Mouse (Mus musculus): ENCODE measurements around the gene Padi3. TPM values are rescaled to one million over a fixed set of nuclear protein-coding genes. Genes with fewer than 3 reads are reported as not detected.

The Padi3 gene
- polyA plus RNA-seq, 1 experiment: 2.8 TPM

DNA sequence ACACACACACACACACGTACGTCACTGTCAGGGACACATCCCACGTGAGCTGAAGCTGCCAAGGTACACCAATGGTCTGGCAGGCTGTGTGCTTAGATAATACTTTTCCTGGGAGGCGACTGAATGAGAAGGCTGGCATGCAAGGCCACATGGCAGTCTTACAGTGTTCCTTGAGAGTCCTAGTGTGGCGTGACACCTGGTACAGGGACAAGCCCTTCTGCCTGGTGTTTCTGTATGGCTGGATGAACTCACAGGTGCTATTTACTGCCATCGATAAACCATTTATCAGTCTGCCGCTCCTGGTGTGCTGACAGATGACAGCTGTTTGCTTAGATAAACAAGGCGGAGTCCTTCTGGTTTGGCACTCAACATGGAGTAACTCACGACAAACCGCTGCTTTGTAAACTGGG lies 44.0 kb upstream of the Padi3 start:
- peak overlapping the region; percentile 16 for H3K4me2 ChIP-seq (ENCODE audit: low read depth)
- H3ac ChIP-seq (ENCODE audit: control insufficient read depth, insufficient read length): no peak overlapping the region
- no peak overlapping the region for H3K4me3 ChIP-seq
- H3K79me2 ChIP-seq (ENCODE audit: control insufficient read depth, insufficient read depth): no peaks in the 10 kb centered on the region
- no peaks in the 10 kb centered on the region for H3K36me3 ChIP-seq (ENCODE audit: control insufficient read depth, insufficient read depth)
- peak; percentile 78 for TF ChIP-seq TCF3 (IDR thresholded peaks at IDR 0.05; ENCODE audit: insufficient read length, low read depth)
- TF ChIP-seq MYOG (IDR thresholded peaks at IDR 0.05; ENCODE audit: control insufficient read depth in 1 of 3, insufficient read depth in 1 of 3, insufficient read length in 2 of 3, low read depth in 2 of 3): peak in 2 of 3 experiments; percentile 70 to 83
- TF ChIP-seq E2F4 (IDR thresholded peaks at IDR 0.05; ENCODE audit: insufficient read depth): no peak
- peak in 2 of 3 experiments; percentile 31 to 85 for TF ChIP-seq MYOD1 (IDR thresholded peaks at IDR 0.05; ENCODE audit: control insufficient read depth in 1 of 3, insufficient read length in 2 of 3, low read depth in 2 of 3)
- TF ChIP-seq POLR2A (IDR thresholded peaks at IDR 0.05; ENCODE audit: insufficient read length, low read depth): no peak
- TF ChIP-seq TCF12 (IDR thresholded peaks at IDR 0.05; ENCODE audit: insufficient read depth, poor library complexity, severe bottlenecking): peak; percentile 53
- TF ChIP-seq MAX (IDR thresholded peaks at IDR 0.05; ENCODE audit: low read depth): no peak
- no peak for TF ChIP-seq REST (IDR thresholded peaks at IDR 0.05; ENCODE audit: insufficient read depth, insufficient read length)
- no peaks in the 10 kb centered on the region for H3K27me3 ChIP-seq (ENCODE audit: control insufficient read depth, insufficient read depth, insufficient read length)

DNA sequence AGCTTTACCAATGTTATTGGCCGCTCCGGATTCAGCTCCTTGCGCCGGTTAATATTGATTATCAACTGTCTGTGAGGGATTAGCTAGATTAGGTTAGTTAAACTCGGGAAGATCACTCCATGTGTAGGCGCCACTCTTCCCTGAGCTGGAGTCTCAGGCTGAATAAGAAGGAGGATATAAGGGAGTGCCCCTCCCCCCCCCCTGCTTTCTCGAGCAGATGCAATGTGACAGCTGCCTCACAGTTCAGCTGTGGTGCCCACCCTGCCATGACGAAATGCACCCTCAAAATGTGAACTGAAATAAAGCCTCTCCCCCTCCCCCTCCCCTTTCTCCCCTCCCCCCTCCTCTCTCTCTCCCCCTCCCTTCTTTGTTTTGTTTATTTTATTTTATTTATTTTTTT lies 43.2 kb upstream of the Padi3 start:
- no peaks in the 10 kb centered on the region for H3K36me3 ChIP-seq (ENCODE audit: control insufficient read depth, insufficient read depth)
- H3K79me2 ChIP-seq (ENCODE audit: control insufficient read depth, insufficient read depth): no peaks in the 10 kb centered on the region
- no peaks in the 10 kb centered on the region for H3K27me3 ChIP-seq (ENCODE audit: control insufficient read depth, insufficient read depth, insufficient read length)

DNA sequence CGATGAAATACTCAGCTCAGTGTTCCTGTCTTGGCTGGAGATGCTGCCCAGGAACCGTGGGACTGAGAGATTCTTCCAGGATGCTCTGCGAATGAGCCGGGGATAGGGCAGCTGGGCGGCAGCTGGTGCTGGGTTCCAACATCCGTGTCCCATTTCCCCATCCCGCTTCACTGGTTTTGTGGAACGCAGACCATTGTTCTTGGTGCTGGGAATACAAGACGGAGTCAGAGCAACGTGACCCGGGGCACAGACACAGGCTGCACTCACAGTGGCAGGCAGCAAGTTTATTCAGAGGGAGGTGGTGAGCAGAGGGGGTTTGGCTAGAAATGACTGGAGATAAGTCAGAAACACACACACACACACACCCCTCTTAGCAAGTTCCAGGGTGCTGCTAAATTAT lies 38.9 kb upstream of the Padi3 start:
- Histone ChIP-seq H3K36me3 (ENCODE audit: control insufficient read depth, insufficient read depth) (no peaks in the 10 kb centered on the region), H3K4me2 (ENCODE audit: low read depth) (no peak overlapping the region), H3K4me3 (no peak overlapping the region), H3ac (ENCODE audit: control insufficient read depth, insufficient read length) (no peak overlapping the region), H3K27me3 (ENCODE audit: control insufficient read depth, insufficient read depth, insufficient read length) (no peaks in the 10 kb centered on the region), H3K79me2 (ENCODE audit: control insufficient read depth, insufficient read depth) (no peaks in the 10 kb centered on the region)
- no peak for TF ChIP-seq MAX (IDR thresholded peaks at IDR 0.05; ENCODE audit: low read depth)
- TF ChIP-seq TCF12 (IDR thresholded peaks at IDR 0.05; ENCODE audit: insufficient read depth, poor library complexity, severe bottlenecking): no peak
- TF ChIP-seq MYOG (IDR thresholded peaks at IDR 0.05; ENCODE audit: control insufficient read depth in 1 of 3, insufficient read depth in 1 of 3, insufficient read length in 2 of 3, low read depth in 2 of 3): no peak
- no peak for TF ChIP-seq REST (IDR thresholded peaks at IDR 0.05; ENCODE audit: insufficient read depth, insufficient read length)
- no peak for TF ChIP-seq SRF (IDR thresholded peaks at IDR 0.05; ENCODE audit: control insufficient read depth, insufficient read length, low read depth)
- no peak for TF ChIP-seq MYOD1 (IDR thresholded peaks at IDR 0.05; ENCODE audit: control insufficient read depth in 1 of 3, insufficient read length in 2 of 3, low read depth in 2 of 3)
- TF ChIP-seq TCF3 (IDR thresholded peaks at IDR 0.05; ENCODE audit: insufficient read length, low read depth): no peak
- no peak for TF ChIP-seq POLR2AphosphoS2 (IDR thresholded peaks at IDR 0.05; ENCODE audit: insufficient read length, low read depth)
- TF ChIP-seq USF1 (IDR thresholded peaks at IDR 0.05; ENCODE audit: low read depth): no peak
- TF ChIP-seq POLR2A (IDR thresholded peaks at IDR 0.05; ENCODE audit: insufficient read length, low read depth): no peak
- no peak for TF ChIP-seq E2F4 (IDR thresholded peaks at IDR 0.05; ENCODE audit: insufficient read depth)
- no peak for TF ChIP-seq CEBPB (IDR thresholded peaks at IDR 0.05; ENCODE audit: insufficient read depth, poor library complexity, severe bottlenecking)

More for the DNA sequence above, 43.2 kb upstream of the Padi3 start:
- no peak for TF ChIP-seq POLR2AphosphoS2 (IDR thresholded peaks at IDR 0.05; ENCODE audit: insufficient read length, low read depth)
- no peak for TF ChIP-seq USF1 (IDR thresholded peaks at IDR 0.05; ENCODE audit: low read depth)
- TF ChIP-seq TCF3 (IDR thresholded peaks at IDR 0.05; ENCODE audit: insufficient read length, low read depth): peak; percentile 67
- TF ChIP-seq MYOD1 (IDR thresholded peaks at IDR 0.05; ENCODE audit: control insufficient read depth in 1 of 3, insufficient read length in 2 of 3, low read depth in 2 of 3): peak in 2 of 3 experiments; percentile 63 to 82
- no peak for TF ChIP-seq REST (IDR thresholded peaks at IDR 0.05; ENCODE audit: insufficient read depth, insufficient read length)
- TF ChIP-seq MAX (IDR thresholded peaks at IDR 0.05; ENCODE audit: low read depth): no peak
- no peak for TF ChIP-seq TCF12 (IDR thresholded peaks at IDR 0.05; ENCODE audit: insufficient read depth, poor library complexity, severe bottlenecking)
- no peak for TF ChIP-seq E2F4 (IDR thresholded peaks at IDR 0.05; ENCODE audit: insufficient read depth)
- TF ChIP-seq MYOG (IDR thresholded peaks at IDR 0.05; ENCODE audit: control insufficient read depth in 1 of 3, insufficient read depth in 1 of 3, insufficient read length in 2 of 3, low read depth in 2 of 3): peak in 1 of 3 experiments; percentile 80
- no peak for TF ChIP-seq CEBPB (IDR thresholded peaks at IDR 0.05; ENCODE audit: insufficient read depth, poor library complexity, severe bottlenecking)
- no peak overlapping the region for H3K4me2 ChIP-seq (ENCODE audit: low read depth)
- H3K4me3 ChIP-seq: no peak overlapping the region
- H3ac ChIP-seq (ENCODE audit: control insufficient read depth, insufficient read length): no peak overlapping the region

DNA sequence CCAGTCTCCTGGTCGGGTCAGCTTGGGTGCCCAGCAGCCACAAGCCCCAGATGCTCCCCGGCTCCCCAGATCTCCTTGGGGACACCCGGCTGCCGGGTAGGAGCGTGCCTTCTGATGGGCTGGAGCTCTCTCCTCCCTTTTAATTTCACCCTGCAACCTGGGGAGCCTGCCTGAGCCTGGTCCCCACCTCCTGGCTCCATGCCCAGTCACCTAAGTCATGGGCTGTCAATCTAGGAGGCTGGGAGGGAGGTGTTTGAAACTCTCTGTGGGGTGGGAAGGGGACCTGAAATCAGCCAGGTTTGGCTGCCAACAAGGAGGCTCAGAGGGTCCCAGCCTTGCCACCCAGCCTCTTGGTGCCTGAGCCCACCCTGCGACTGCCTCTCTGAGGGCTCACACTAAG lies 35.2 kb upstream of the Padi3 start, which contains the start of gene Padi1:
TSS of gene Padi1 (minus strand) at position 113 of the 400 bp plus-strand sequence.
- no peaks in the 10 kb centered on the region for H3K27me3 ChIP-seq (ENCODE audit: control insufficient read depth, insufficient read depth, insufficient read length)
- no peaks in the 10 kb centered on the region for H3K36me3 ChIP-seq (ENCODE audit: control insufficient read depth, insufficient read depth)
- TF ChIP-seq REST (IDR thresholded peaks at IDR 0.05; ENCODE audit: insufficient read depth, insufficient read length): no peak
- no peak for TF ChIP-seq CEBPB (IDR thresholded peaks at IDR 0.05; ENCODE audit: insufficient read depth, poor library complexity, severe bottlenecking)
- TF ChIP-seq SRF (IDR thresholded peaks at IDR 0.05; ENCODE audit: control insufficient read depth, insufficient read length, low read depth): no peak
- no peak for TF ChIP-seq TCF3 (IDR thresholded peaks at IDR 0.05; ENCODE audit: insufficient read length, low read depth)
- TF ChIP-seq POLR2AphosphoS2 (IDR thresholded peaks at IDR 0.05; ENCODE audit: insufficient read length, low read depth): no peak
- TF ChIP-seq E2F4 (IDR thresholded peaks at IDR 0.05; ENCODE audit: insufficient read depth): no peak
- TF ChIP-seq USF1 (IDR thresholded peaks at IDR 0.05; ENCODE audit: low read depth): no peak
- no peak for TF ChIP-seq TCF12 (IDR thresholded peaks at IDR 0.05; ENCODE audit: insufficient read depth, poor library complexity, severe bottlenecking)
- no peak for TF ChIP-seq MAX (IDR thresholded peaks at IDR 0.05; ENCODE audit: low read depth)
- no peaks in the 10 kb centered on the region for H3K79me2 ChIP-seq (ENCODE audit: control insufficient read depth, insufficient read depth)
- H3K4me2 ChIP-seq (ENCODE audit: low read depth): no peak within 1 kb of the TSS
- no peak within 1 kb of the TSS for H3ac ChIP-seq (ENCODE audit: control insufficient read depth, insufficient read length)
- H3K4me3 ChIP-seq: no peak within 1 kb of the TSS

DNA sequence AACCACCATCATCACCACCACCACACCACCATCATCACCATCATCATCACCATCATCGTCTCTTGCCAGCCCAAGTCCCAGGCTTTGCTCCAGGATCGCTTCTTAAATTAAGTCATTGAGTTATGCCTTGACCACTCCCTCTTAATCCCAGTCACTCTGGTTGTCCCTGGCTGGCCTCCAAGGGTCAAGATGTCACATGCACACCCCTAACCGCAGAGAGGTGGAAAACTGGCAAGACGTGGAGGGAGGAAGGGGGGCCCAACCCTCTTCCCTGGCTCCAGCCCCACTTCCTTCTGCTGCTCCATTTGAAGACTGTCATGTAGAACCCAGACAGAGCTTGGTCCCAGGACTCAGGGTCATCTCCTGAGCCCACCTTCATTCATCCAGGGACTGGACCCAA lies 34.5 kb upstream of the Padi3 start:
- no peak overlapping the region for H3K4me3 ChIP-seq
- H3K79me2 ChIP-seq (ENCODE audit: control insufficient read depth, insufficient read depth): no peaks in the 10 kb centered on the region
- no peaks in the 10 kb centered on the region for H3K27me3 ChIP-seq (ENCODE audit: control insufficient read depth, insufficient read depth, insufficient read length)
- H3ac ChIP-seq (ENCODE audit: control insufficient read depth, insufficient read length): no peak overlapping the region
- no peak overlapping the region for H3K4me2 ChIP-seq (ENCODE audit: low read depth)
- H3K36me3 ChIP-seq (ENCODE audit: control insufficient read depth, insufficient read depth): no peaks in the 10 kb centered on the region
- TF ChIP-seq MYOG (IDR thresholded peaks at IDR 0.05; ENCODE audit: control insufficient read depth in 1 of 3, insufficient read depth in 1 of 3, insufficient read length in 2 of 3, low read depth in 2 of 3) (no peak), MYOD1 (IDR thresholded peaks at IDR 0.05; ENCODE audit: control insufficient read depth in 1 of 3, insufficient read length in 2 of 3, low read depth in 2 of 3) (no peak), MAX (IDR thresholded peaks at IDR 0.05; ENCODE audit: low read depth) (no peak), TCF3 (IDR thresholded peaks at IDR 0.05; ENCODE audit: insufficient read length, low read depth) (no peak), E2F4 (IDR thresholded peaks at IDR 0.05; ENCODE audit: insufficient read depth) (no peak)
